Mouse (Mus musculus) cerebellum, adult 2 months (tissue): ENCODE measurements at regions not wholly inside any gene's neighbourhood (a gene's known extent, or its start where the extent isn't known, plus 50 kb on each side); places are given as distances from the start of the nearest gene placed in this dataset.

ENCODE experiments used
- DNase-seq, 2 experiments: peaks; one replicate each; pipeline ENCODE4 v3.0.0; 2021
- H3K27ac ChIP-seq: fragments of 200-500 bp; 2 replicates; pipeline ENCODE4 v1.5.1; 2012; ENCODE audit warnings: low read length, control low read depth, inconsistent platforms; ENCODE audit not compliant: insufficient read depth
- H3K27me3 ChIP-seq: fragments of 200-500 bp; 2 replicates; pipeline ENCODE4 v1.6.1; 2012; ENCODE audit warnings: inconsistent platforms, mild to moderate bottlenecking, low read length, moderate library complexity; ENCODE audit not compliant: control insufficient read depth, insufficient read depth
- H3K4me1 ChIP-seq: fragments of 200-500 bp; 2 replicates; pipeline ENCODE4 v1.6.1; 2011; ENCODE audit warnings: low read length; ENCODE audit not compliant: control insufficient read depth, insufficient read depth
- H3K4me3 ChIP-seq: fragments of 200-500 bp; replicated peaks from 2 replicates; pipeline ENCODE3; 2011; ENCODE audit warnings: mild to moderate bottlenecking, low read depth, low read length, control low read depth; ENCODE audit not compliant: insufficient read depth
- CTCF ChIP-seq: fragments of 200-500 bp; IDR thresholded peaks from 2 replicates; pipeline ENCODE4 v1.5.1; 2011; ENCODE audit warnings: low read depth, mild to moderate bottlenecking, control low read depth, low read length, moderate library complexity, borderline replicate concordance; ENCODE audit not compliant: insufficient read depth
- POLR2A ChIP-seq: fragments of 200-500 bp; IDR thresholded peaks from 2 replicates; pipeline ENCODE4 v1.6.1; 2011; ENCODE audit warnings: low read length, control low read depth, borderline replicate concordance; ENCODE audit not compliant: insufficient read depth
- WGBS: fragments of 180-500 bp; shearing (Covaris S2); methylation state at CpG from one replicate; pipeline ENCODE4 v1.1.7; 2018; 5-methylcytosine and 5-hydroxymethylcytosine counted together

DNA sequence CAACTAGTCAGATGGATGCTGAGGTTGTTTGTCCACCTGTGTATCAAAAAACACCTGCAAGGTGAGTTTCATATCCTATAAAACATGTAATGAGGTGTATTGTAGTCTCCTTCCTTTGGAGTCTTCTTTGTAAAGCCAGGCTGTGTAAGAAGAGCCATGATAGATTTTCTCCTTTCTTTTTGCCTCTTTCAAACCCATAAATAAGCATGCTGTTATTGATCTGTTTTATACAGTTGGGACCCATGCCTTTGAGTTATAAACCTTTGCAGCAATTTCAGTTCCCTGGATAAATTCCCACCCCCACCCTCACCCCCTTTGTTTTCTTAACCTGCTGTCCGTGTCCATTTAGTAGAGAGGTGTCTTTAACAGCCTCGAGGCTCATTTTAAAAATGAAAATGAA is 131.0 kb upstream of the Rgs17 start:
- Histone ChIP-seq H3K4me3 (no peak overlapping the region), H3K27ac (no peak overlapping the region), H3K27me3 (no peaks in the 10 kb centered on the region), H3K4me1 (no peaks in the 10 kb centered on the region)
- no peak for TF ChIP-seq POLR2A
- TF ChIP-seq CTCF, result no peak
- WGBS, result 71% methylated on average over 2 of the region's 2 CpGs
- DNase-seq, result no peak

DNA sequence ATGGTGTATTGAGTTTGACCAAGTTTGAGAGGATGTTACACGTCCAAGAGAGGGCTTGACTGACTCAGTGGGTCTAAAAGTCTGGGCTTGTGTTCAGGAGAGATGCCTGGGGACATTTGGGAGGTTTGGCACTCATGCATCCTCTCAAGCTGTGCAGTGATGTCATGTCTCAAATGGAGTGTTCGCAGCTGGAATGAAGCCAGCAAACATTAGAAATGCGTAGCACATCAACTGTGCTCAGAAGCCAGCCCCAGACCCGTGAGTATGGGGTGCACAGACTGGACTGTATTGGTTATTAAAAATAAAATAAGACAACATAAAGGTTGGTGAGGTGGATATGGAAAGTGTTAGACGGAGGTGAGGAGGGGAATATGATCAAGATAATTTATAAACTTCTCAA is 121.2 kb upstream of the Rgs17 start:
- no peak for DNase-seq
- H3K4me1 ChIP-seq, result no peaks in the 10 kb centered on the region
- no peak overlapping the region for H3K27ac ChIP-seq
- H3K27me3 ChIP-seq, result no peaks in the 10 kb centered on the region
- no peak overlapping the region for H3K4me3 ChIP-seq
- no peak for TF ChIP-seq POLR2A
- no peak for TF ChIP-seq CTCF
- WGBS, result 30% methylated on average over 5 of the region's 5 CpGs

DNA sequence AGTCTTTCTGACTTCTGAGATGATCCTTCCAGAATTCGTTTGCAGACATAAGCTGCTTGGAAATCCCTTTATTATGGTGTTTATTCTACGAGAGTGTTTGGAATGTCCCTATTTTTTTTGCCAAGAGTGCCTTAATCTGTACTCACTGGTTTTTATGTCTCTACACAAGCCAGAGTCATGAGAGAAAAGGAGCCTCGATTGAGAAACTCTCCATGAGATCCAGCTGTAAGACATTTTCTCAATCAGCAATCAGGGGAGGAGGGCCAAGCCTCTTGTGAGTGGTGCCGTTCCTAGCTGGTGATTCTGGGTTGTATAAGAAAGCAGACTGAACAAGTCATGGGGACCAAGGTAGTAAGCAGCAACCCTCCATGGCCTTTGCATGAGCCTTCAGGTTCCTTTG is 117.6 kb upstream of the Rgs17 start:
- H3K27ac ChIP-seq, result no peak overlapping the region
- DNase-seq, result no peak
- H3K27me3 ChIP-seq, result no peaks in the 10 kb centered on the region
- TF ChIP-seq POLR2A (no peak), CTCF (no peak)
- H3K4me3 ChIP-seq, result no peak overlapping the region
- H3K4me1 ChIP-seq, result peaks cover 3% of the 10 kb centered on the region; the same call in 1 of the 2 replicates
- 66% methylated on average over 4 of the region's 4 CpGs for WGBS

DNA sequence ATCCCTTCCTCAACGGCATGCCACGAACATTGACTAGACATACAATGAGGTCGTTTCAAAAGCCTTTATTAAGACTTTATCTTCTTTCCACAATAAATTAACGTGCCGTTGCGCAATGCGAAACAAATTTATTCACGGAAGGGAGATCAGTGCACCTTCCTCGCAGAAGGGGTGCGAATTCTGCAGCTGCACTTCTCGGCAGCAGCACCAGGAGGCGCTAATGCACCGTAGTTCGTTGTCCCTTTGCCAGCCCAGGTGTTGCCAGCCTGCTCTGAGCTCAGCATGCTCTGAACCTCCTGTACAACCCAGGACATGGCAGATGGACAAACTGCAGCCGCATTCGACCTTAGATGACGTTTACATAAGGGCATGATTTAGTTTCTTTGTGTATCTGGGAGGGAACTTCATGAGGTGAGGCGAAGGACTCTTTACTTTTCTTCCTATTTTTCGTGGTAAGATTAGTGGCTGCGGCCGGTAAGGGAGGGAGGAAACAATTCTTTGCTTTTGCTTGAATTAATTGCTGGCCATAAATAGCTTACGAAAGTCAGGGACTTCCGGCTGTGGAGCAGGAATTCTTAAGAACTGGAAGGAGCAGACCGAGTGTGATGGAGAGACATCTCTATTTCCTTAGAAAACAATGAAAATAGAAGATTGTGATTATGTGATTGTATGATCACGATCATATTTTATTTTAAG is 113.7 kb upstream of the Rgs17 start:
- Histone ChIP-seq H3K27ac (no peak overlapping the region), H3K27me3 (no peaks in the 10 kb centered on the region), H3K4me1 (peaks cover 3% of the 10 kb centered on the region; the same call in 1 of the 2 replicates), H3K4me3 (peak overlapping the region; percentile 32)
- TF ChIP-seq POLR2A, result no peak
- TF ChIP-seq CTCF, result peak; percentile 100
- DNase-seq, result peak; percentile 79 to 90
- 24% methylated on average over 25 of the region's 25 CpGs for WGBS

DNA sequence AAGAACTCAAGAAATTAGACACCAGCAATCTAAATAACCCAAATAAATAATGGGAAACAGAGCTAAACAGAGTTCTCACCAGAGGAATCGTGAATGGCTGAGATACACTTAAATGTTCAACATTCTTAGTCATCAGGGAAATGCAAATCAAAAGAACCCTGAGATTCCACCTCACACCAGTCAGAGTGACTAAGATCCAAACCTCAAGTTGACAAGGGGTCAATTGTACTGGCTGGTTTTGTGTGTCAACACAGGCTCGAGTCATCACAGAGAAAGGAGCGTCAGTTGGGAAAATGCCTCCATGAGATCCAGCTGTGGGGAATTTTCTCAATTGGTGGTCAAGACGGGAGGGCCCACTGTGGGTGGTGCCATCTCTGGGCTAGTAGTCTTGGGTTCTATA is 110.3 kb upstream of the Rgs17 start:
- H3K4me1 ChIP-seq, result peaks cover 3% of the 10 kb centered on the region; the same call in 1 of the 2 replicates
- 84% methylated on average over 4 of the region's 4 CpGs for WGBS
- no peak overlapping the region for H3K27ac ChIP-seq
- DNase-seq, result no peak
- no peak for TF ChIP-seq POLR2A
- no peak overlapping the region for H3K4me3 ChIP-seq
- no peaks in the 10 kb centered on the region for H3K27me3 ChIP-seq

DNA sequence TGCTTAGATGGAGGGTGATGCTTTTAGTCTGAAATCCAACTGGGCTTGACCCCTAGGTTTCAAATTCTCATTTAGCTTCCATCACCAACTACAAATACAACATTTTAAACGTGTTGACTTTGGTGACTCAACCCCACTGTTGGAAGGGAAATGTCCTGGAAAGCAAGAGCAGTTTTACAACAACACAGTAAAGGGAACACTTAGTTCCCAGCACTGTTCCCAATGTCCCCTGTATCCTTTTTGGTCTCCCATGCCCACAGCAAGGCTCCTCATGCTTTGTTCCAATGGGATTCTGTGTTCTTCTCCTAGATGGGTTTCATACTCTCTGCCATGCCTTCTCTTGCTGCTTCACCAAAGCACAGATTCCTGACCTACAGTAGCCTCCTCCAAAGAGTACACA is 105.4 kb upstream of the Rgs17 start:
- Histone ChIP-seq H3K4me1 (no peaks in the 10 kb centered on the region), H3K27ac (no peak overlapping the region), H3K27me3 (no peaks in the 10 kb centered on the region), H3K4me3 (no peak overlapping the region)
- 56% methylated on average over 1 of the region's 1 CpGs for WGBS
- TF ChIP-seq POLR2A (no peak), CTCF (no peak)
- DNase-seq, result no peak

DNA sequence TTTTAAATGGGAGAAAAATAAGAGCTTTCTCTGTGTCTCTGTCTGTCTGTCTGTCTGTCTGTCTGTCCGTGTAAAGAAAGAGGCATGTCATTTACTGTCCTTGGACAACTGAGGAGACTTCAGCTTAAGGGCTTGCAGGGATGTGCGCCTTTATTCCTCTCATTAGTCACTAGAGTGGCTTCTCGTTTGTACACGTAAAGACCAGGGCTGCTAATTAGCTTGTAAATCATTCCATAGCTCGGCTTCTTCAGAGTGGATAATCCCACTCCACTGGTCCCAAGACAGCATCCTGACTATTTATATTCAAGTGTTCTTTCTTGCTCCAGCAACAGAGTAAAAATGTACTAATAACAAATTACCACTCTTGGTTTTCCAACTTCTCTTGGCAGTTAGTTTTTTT is 104.1 kb upstream of the Rgs17 start:
- WGBS, result 79% methylated on average over 5 of the region's 5 CpGs
- Histone ChIP-seq H3K4me1 (no peaks in the 10 kb centered on the region), H3K4me3 (no peak overlapping the region), H3K27me3 (no peaks in the 10 kb centered on the region), H3K27ac (no peak overlapping the region)
- no peak for DNase-seq
- no peak for TF ChIP-seq POLR2A
- TF ChIP-seq CTCF, result no peak

DNA sequence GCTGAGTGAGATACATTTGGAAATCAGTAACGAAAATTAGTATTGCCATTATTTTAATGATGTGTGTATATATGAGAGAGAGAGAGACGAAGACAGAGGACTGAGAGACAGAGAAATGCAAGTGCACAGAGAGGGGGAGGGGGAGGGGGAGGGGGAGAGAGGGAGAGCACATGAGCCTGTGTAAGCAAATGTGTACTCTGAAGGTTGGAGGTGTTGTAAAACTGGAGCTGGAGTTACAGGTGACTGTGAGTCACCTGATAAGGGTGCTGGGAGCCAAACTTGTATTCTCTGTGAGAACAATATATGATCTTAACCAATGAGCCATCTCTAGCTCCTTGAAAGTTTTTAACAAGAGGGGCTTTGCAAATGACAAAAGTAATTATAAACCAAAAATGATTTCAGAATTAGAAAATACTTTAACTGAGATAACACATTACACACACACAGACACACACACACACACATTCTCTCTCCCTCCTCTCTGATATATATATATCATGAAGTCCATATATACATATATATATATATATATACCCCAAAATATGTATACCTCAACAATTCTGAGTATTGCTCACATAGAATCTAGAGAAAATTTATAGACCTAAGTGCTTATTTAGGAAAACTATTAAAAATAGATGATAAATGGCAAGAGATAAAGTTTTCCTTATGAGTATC is 100.5 kb upstream of the Rgs17 start:
- DNase-seq, result no peak
- no peak overlapping the region for H3K4me3 ChIP-seq
- H3K27me3 ChIP-seq, result no peaks in the 10 kb centered on the region
- H3K27ac ChIP-seq, result no peak overlapping the region
- H3K4me1 ChIP-seq, result no peaks in the 10 kb centered on the region
- TF ChIP-seq POLR2A (no peak), CTCF (no peak)
- WGBS, result 72% methylated on average over 2 of the region's 2 CpGs

DNA sequence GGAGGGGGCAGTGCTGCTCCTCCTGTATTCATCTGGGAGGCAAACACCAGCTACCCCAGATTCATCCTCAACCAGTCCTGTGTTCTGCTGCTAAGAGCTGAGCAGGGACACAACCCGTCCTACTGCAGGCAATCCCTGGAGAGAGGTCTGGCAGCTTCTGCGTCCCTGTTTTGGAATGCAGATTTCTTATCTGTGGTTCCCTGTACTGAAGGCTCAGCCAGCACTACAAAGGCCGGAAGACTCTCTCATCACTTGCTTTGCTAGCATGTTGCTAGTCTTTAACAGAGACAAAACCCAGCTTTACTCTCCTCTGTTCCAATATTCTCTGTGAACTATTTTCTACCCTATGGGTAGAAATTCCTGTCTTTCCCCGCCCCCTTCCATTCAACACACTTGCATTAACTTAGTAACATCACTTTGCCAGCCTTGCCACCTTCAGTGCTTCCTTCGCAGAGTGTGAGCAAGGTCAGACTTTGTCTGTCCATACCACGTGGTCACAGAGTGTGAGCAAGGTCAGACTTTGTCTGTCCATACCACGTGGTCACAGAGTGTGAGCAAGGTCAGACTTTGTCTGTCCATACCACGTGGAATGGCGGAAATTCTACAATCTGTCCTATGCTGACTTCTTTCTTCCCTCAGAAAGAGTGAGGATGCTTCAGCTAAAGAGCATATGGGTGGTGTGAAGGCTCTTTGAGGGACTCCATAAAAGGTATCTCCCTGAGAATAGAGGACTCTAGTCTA is 98.9 kb upstream of the Rgs17 start:
- Histone ChIP-seq H3K4me1 (no peaks in the 10 kb centered on the region), H3K27me3 (no peaks in the 10 kb centered on the region), H3K4me3 (no peak overlapping the region), H3K27ac (no peak overlapping the region)
- TF ChIP-seq CTCF, result no peak
- TF ChIP-seq POLR2A, result no peak
- WGBS, result 57% methylated on average over 9 of the region's 9 CpGs
- no peak for DNase-seq
